Mouse (Mus musculus): ENCODE measurements around the gene Ccdc189. TPM values are rescaled to one million over a fixed set of nuclear protein-coding genes. Genes with fewer than 3 reads are reported as not detected.

The Ccdc189 gene
- total RNA-seq, 2 experiments from 2014 or later = 11.3 to 11.4 TPM

Other genes starting within 250 kb of the Ccdc189 start
- gene Zfp768, start 243.0 kb downstream of the Ccdc189 start, total RNA-seq (2021) = 10 to 100 TPM; 35.4 to 41.3 TPM
- gene Zfp747, start 212.5 kb downstream of the Ccdc189 start, total RNA-seq (2021) = 1 to 10 TPM; 3.4 to 4.7 TPM
- gene 9130019O22Rik, start 201.4 kb downstream of the Ccdc189 start, total RNA-seq (2021) = 1 to 10 TPM; 2.2 to 2.3 TPM
- gene E430018J23Rik, start 195.0 kb downstream of the Ccdc189 start, total RNA-seq (2021) = 1 to 10 TPM; 4.4 to 5.3 TPM
- 1 to 10 TPM; 2.7 to 2.8 TPM for gene Zfp764, start 181.8 kb downstream of the Ccdc189 start, total RNA-seq (2021)
- gene Zfp688, start 166.5 kb downstream of the Ccdc189 start, total RNA-seq (2021) = 1 to 10 TPM; 2.8 TPM
- gene Zfp689, start 139.4 kb downstream of the Ccdc189 start, total RNA-seq (2021) = 1 to 10 TPM; 1.7 to 1.9 TPM
- gene Prr14, start 129.0 kb downstream of the Ccdc189 start, total RNA-seq (2021) = 10 to 100 TPM; 26.0 to 26.3 TPM
- gene Fbrs, start 109.4 kb downstream of the Ccdc189 start, total RNA-seq (2021) = 10 to 100 TPM; 32.9 to 34.0 TPM
- gene Srcap, start 76.6 kb downstream of the Ccdc189 start, total RNA-seq (2021) = 10 to 100 TPM; 54.4 to 58.7 TPM
- 10 to 100 TPM in 1 of 2 experiments, 1 to 10 TPM in 1; 10.0 to 10.1 TPM for gene Gm42715, start 69.0 kb downstream of the Ccdc189 start, total RNA-seq (2021)
- not detected for gene Tmem265, start 27.2 kb downstream of the Ccdc189 start, total RNA-seq (2021)
- gene Phkg2, start 15.3 kb downstream of the Ccdc189 start, total RNA-seq (2021) = 10 to 100 TPM; 15.6 to 18.9 TPM
- gene Rnf40, start 172 bp upstream of the Ccdc189 start, total RNA-seq (2021) = 10 to 100 TPM; 37.8 to 44.8 TPM
- gene Zfp629, start 27.2 kb upstream of the Ccdc189 start, total RNA-seq (2021) = 10 to 100 TPM; 22.2 to 25.5 TPM
- 10 to 100 TPM; 36.6 to 41.5 TPM for gene Bcl7c, start 120.3 kb upstream of the Ccdc189 start, total RNA-seq (2021)
- 1 to 10 TPM; 7.1 to 9.3 TPM for gene Ctf1, start 124.1 kb upstream of the Ccdc189 start, total RNA-seq (2021)
- not detected for gene Ctf2, start 143.6 kb upstream of the Ccdc189 start, total RNA-seq (2021)
- 1 to 10 TPM; 3.0 to 4.2 TPM for gene Fbxl19, start 155.9 kb upstream of the Ccdc189 start, total RNA-seq (2021)
- gene Orai3, start 181.2 kb upstream of the Ccdc189 start, total RNA-seq (2021) = 10 to 100 TPM; 16.5 to 19.4 TPM
- 10 to 100 TPM; 18.8 to 21.1 TPM for gene Setd1a, start 188.1 kb upstream of the Ccdc189 start, total RNA-seq (2021)
- 1 to 10 TPM; 2.0 to 3.6 TPM for gene Gm49388, start 197.0 kb upstream of the Ccdc189 start, total RNA-seq (2021)
- gene Hsd3b7, start 212.0 kb upstream of the Ccdc189 start, total RNA-seq (2021) = 10 to 100 TPM; 15.4 to 16.0 TPM
- gene Stx4a, start 235.7 kb upstream of the Ccdc189 start, total RNA-seq (2021) = 10 to 100 TPM; 61.4 to 68.7 TPM
- under 1 TPM; 0.39 to 0.42 TPM for gene Stx1b, start 236.0 kb upstream of the Ccdc189 start, total RNA-seq (2021)